Mouse (Mus musculus) gonadal fat pad, adult 2 months (tissue): ENCODE results near the gene Pcsk5. TPM values are rescaled to one million over a fixed set of nuclear protein-coding genes. Genes with fewer than 3 reads are reported as not detected.

Source experiments
- DNase-seq: peaks from one replicate; pipeline ENCODE4 v3.0.0-alpha.2; 2012; ENCODE audit warnings: low read depth
- polyA plus RNA-seq: library from polyadenylated mRNA; depleted of rRNA; stranded (reverse); fragments of >200 nt; gene quantifications from 2 replicates; pipeline ENCODE4 v1.2.3, GENCODE M21; 2012; rRNA removed

The Pcsk5 gene
- polyA plus RNA-seq = 19.9 and 29.5 TPM in 2 replicates

DNA sequence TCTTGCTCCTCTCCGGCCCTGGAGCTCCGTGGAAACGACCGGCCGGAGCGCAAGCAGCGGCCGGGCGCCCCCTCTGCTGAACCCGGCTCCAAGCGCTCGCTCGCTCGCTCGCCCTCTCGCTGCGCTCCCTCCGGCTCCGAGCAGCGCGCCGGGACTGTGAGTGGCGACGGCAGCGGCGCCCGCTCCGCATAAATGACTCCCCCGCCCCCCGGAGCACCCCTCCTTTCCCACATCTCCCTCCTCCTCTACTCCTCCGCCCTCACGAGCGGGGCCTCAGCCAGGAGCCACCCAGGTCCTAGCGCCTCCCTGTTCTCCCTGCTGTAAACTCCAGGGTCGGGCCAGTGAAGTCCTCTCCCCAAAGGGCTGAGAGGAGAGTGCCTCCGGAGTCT lies at the start of gene Pcsk5:
Pcsk5 (minus strand) TSS at position 162 of the 389 bp plus-strand sequence.
- DNase-seq = no peak

DNA sequence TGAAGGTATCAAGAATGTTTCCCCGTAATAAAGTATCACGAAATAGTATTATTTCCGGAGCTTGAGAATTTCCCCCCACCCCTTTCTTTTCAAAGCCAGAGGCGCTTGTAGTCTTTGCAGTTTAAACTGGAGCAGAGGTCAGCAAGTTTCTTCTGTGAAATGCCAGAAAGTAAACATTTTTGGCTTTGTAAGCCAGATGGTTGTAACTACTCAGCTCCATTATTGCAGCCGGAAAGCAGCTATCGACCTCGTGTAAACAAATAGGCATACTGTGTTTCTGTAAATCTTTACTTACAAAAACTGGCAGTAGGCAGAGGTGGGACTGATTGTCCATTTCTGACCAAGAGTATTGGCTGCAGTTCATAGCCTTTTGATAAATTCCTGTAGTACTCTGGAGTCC lies 38.4 kb upstream of the Pcsk5 start:
- no peak for DNase-seq

DNA sequence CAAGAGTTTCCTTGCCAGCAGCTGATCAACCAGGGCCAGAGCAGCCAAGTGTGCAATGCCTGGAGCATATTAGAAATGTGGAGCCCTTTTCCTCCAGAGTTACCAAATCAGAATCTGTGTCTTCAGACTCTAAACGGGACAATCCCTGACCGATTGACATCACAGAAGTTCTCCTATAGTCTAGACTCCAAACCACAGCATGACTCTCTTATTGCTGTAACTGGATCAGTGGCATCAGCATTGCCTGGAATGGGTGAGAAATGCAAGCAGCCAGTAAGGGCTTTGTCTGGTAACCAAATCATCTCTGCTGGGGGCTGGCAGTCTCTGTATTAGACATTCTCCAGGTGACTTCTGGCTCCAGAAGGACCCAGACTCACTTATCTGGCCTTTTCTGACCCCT lies 37.0 kb upstream of the Pcsk5 start:
- DNase-seq = no peak

DNA sequence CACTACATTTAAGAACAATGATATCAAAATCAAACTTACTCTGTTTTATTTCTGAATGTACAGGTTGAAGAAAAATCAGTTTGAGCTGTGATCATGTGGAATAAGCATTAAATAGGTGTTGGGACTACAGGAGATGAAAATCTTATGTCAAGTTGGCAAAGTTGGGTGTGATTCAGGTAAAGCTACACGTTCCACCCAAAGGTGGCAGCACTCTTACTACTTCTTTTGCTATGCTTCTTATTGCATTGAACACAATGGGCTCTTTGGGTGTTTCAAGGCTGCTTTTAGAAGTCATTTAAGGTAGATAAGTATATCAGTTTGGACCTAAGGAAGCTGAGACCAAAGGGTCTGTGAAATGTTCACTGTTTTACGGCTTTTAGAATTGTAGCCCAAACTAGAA lies 36.3 kb upstream of the Pcsk5 start:
- no peak for DNase-seq

DNA sequence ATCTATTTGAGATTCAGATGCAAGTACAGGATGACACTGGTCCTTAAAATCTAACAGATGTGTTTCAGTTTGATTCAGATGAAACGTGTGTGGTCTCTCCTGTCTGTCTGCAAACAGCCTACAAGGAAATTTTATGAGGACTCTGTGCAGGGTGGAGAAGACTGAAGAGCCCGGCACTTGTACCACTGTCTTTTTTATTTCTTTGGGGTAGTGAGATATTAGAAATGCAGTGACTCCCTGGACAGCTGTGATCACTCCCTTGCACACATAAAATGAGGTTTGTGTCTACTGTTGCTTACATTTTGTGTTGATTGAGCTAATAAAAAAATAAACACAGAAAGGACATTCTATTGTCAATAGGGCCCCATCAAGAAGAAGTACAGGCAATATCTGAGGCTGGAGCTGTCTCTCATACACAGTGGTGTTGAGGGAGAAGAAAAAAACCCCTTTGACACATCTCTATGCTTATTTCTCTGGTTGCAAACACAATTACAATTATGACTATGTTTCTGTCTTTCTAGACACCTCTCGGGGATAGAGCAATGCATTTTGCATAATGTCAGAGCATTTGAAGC lies 29.0 kb upstream of the Pcsk5 start:
- no peak for DNase-seq

DNA sequence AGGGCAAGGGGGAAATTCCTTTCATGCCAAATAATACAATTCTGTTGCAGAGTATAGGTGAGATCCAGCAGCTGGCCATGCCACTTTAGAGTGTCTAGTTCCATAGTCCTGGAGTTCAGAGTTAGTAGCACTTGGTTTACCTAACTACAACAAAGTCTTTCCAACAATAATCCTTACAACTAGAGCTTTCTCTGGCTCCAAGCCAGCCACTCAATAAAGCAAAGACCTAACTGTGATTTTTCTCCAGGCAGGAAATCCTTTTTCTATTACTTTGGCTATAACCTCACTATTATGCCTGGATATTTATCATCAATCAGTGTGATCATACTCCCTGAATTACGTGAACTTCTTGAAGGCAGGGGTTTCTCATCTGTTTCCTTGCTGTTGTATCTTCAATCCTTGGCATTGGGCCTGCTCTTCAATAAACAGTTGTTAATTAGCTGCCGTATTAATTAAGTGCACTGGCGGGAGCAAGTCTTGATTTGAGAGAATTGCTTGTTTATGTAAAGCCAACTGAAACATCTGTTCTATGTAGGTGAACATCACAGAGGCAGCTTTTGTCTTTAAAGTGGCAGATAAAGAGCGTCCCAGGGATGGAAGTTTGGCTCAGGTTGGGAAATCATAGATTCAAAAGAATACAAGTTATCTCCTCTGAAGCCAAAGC lies 23.1 kb upstream of the Pcsk5 start:
- no peak for DNase-seq

DNA sequence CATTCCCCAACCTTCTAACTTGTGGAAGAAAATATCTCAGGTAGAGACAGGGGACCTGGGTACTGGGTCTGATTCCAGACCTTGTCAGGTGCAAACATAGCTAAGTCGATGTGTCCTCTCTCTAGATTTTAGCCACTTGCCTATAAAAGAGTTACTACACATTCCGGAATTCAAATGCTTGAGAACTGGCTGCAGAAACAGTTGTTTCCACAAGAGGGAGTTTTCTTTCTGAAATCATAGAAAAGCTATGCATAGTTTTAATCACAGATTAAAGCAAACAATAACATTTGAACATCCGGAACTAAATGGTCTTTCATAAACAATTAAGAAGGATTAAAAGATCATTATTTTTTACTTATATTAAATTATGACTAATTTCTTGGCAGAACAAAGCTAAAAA lies 19.3 kb upstream of the Pcsk5 start:
- no peak for DNase-seq

DNA sequence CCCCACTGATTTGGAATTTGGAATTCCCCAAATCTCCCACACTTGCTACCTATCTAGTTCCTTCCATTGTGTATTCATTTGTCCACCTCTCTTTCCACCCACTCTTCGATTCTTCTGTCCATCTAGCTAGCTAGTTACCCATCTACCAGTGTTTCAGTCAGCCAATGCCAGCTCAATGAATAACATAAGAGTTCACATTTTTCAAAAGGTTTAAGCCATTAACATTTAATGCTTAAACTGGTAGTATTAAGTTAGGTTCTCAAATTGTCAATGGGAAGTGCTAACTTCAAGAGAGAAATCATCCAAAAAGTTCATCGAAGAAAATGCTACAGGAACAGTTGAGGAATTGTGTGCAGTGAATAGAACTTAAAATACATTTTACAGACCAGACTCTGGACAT lies 11.0 kb upstream of the Pcsk5 start:
- no peak for DNase-seq

DNA sequence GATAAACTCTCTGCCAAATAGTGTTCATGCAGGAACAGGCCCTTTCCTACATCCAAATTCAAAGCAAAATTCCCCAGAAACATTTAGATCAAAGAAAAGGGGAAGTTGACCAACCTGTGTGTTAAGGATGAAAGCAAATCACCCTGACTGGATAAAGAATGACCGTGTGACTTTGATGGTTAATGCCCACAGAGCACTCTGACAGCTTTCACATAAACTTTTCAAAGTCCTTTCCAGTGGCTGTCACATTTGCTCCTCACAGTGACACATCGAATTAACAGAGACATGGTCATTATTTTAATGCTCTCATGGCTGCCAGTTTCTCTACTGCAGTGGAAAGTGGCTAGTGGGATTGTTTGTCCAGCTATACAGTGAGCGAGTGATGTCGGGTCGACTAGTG lies 8.5 kb upstream of the Pcsk5 start:
- DNase-seq = no peak

DNA sequence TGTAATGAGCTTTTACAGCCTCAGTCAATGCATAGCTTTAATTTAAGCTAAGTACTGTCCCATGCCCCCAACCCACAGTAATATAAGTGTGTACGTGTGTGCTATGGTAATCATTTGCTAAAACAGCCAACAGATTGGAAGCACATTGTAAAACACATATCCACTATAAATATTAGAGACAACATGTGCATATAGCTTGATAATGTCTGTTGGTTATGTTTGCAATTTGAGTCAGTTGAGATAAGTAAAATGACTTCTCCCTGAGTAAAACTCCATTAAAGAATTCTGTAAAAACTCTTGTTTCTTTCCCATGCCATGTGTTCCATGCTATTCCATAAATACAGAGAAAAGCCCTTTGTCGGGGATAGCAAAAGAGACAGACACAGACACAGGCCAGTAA lies 4.2 kb upstream of the Pcsk5 start:
- no peak for DNase-seq

DNA sequence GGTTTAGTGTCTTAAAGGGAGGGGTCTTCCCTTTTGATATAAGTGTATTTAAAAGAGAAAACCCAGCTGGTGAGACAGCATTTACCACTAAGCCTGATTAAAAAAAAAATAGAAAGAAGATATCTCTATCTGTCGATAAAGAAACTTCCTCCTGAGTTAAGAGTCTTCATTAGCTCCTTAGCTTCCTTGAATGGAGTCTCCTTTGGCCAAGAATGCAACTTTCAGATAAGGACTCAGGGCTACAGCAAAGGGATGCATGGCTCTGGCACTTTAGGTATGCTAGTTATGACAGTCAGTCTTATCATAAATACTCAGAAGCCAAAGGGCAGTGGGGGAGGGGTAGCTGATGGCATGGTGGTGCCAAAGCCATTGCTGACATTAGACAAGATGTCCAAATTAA lies 2.4 kb upstream of the Pcsk5 start:
- no peak for DNase-seq

DNA sequence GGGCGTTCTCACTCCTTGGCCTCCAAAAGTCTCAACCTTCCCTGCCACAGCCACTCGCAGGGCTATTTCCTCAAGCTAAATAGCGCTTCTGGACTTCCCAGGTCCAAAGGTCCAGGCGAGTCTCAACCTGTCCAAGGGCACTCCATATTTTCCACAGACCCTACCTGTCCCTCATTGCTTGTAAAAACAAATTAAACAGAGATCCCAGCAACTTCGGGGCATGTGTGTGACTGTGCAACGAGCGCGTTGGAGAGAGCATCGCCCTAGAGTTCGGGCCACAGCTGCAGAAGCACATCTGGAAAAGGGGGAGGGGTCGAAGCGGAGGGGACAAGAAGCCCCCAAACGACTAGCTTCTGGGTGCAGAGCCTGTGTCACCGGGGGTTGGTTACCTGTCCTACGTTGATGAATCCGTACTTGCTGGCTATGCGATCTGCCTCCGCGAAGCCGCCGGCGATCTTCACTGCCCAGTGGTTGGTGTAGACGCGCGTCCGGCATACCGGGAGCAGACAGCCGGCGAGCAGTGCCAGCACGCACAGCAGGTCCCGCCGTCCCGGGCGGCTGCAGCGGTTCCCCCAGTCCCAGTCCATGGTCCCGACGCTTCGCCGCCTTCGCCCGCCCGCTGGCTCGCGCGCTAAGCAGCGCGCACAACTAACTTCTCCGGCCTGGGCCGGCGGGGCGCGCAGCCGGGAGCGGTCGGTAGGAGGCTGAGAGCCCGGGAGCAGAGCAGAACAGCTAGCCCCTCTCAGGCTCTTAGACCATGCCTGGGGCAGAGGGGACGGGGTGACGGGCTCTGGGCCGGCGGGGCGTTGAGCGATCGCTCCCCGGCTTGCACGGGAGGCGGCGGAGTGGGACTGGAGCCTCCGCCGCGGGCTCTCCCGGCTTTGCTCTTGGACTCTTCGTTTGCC lies 614 bp downstream of the Pcsk5 start:
- no peak for DNase-seq

DNA sequence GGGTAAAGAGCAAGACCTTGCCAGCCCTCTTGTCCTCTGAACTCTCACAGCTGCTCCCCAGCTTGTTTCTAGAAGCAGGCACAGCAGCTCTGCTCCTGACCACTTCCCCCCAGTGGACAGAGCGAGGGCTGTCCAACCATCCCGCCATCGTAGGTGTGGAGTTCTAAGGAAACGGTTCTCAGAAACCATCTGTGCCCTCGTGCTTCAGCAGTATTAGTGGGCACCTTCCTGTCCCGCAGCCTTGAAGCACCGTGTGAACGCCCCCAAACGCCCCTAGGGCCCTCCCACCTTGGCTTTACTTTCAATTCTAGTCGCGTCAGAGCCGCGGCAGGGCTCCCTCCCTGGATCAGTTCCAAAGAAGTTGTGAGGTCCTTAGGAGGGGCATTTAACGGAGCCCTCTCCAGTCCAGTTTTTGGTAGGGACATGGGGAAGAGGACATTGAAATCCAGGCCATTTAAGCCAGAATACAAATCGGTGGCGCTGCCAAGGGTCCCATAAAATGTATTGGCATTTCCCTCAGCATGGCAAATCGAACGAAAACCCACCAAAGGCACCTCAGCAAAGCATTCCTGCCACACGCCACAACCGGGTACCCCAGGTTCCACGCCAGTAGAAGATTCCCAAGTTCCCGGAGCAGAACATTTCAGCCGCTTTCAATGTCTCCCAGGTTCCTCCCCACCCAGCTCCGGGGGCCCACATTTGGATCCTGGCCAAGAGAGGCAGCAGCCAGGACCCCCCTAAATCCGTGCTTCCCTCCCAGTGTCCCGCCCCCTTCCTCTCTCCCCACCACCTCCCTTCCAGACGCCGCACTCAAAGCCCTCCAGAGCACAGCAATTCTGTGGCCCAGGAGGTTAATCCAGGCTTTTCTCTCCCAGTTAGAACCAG lies 1.5 kb downstream of the Pcsk5 start:
- DNase-seq = no peak

DNA sequence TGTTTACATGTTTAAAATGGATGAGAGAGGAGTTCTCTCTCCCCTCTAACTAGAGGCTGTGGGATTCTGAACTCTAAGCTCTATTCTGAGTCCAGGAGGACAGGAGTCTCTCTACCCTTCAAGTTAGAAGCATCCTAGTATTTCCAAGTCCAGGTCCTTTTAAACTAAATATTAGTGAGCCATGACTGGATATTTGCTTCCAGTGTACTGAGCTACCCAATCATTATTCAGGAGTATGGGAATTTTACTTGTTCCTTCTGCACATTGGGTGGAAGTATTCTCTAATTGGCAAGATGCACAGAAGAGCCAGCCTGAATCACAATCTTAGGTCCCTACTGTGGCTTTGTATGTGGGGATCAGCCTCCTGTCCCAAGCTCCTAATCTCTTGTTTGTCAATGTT lies 2.5 kb downstream of the Pcsk5 start:
- no peak for DNase-seq

DNA sequence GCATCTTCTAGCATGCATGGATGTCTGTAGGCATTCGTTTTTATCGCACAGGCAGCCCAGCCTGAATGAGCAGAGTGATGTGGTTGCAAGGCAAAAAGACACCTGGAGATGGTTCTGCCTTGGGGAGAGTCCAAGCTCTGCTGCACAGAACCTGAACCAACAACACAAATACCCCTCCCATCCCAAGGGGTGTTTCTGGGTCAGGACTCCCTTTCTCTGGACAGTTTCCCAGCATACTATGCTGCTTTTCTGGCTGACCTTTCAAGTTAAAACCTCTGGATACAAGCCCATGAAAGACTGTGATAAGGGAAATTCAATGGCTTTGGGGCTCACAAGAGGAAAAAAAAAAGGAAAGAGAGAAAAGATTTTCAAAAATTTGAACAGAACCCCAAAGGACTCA lies 6.1 kb downstream of the Pcsk5 start:
- no peak for DNase-seq

DNA sequence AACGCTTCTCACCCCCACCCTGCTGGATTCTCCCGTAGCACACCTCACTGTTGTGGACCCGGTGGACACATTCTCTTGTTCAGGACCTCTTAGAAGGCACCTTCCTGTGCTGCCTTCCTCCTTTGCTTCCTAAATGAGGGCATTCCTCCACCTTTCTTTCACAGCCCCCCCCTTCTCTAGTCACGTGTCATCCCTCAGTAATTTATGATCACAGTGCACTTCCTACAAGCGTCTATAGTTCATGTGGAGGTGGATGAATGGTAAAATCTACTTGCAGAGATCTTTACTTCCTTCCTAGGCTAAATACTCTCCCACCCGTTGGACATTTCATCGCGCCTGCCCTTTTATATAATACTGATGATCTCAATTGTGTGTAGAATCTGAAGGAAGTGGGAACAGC lies 9.0 kb downstream of the Pcsk5 start:
- no peak for DNase-seq

DNA sequence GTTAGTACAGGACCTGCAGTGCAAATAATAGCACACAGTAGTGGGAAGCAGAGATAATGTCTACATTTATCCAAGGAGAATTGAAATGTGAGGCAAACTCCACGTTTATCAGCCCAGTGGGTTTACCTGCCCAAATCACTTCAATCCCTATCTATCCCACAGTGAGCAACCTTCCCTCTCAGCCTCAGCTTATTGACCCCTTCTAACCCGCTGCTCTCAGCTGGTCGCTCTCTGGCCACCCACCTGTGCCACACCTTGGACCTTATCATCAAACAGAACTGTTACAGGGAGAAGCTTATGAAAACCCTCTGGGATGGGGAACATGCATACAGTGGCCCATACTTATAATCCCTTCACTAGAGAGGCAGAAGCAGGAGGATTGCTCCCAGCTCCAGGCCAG lies 10.7 kb downstream of the Pcsk5 start:
- no peak for DNase-seq

DNA sequence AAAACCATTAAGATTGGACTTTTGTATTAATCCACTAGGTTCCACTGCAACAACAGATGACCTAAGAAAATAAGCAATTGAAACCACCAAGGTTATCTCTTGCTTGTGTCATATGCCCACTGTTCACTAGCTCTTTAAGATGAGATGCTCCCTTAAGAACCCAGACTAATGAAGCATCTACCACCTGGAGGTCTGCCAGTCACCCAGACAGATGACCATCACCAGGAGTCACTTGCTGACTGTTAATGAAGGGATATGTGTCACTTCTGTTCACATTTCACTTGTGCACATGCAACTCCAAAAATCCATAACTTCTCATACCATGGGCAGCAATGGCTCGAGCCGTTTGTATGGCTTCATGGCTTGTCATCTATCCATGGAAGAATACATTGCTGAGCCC lies 17.4 kb downstream of the Pcsk5 start:
- DNase-seq = no peak

DNA sequence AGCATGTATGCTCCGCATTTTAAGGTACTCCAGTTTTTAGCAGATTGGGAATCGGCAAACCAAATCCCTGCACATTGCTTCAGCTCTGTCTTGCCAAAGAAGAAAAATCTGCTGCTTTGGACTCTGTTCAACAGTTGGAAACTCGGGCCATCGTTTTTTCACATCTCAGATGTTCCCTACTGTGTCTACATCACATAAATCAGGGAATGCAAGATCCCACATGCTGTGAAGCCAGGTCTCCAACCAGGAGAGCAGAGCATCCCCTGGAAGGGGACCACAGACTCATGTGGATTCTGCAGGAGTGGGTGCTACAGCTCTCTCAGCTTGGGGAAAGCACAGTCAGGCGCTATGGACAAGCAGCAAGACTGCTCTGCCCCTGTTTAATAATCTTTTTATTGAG lies 18.4 kb downstream of the Pcsk5 start:
- no peak for DNase-seq

DNA sequence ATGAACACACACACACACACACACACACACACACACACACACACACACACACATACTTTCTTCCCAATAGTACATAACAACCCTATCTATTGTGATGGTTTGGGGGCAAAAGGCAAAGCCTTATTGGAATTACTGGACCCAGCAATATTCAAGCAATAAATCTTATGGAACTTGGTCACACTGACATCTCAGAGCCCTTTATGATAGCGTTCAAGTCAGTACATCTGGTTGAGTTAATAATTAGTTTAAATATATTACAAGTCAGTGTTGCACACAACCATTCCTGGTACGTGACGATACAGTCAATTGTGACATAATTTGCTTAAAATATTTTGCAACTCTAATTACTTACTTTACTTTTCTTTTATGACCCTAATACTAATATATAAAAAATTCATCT lies 22.4 kb downstream of the Pcsk5 start:
- no peak for DNase-seq

DNA sequence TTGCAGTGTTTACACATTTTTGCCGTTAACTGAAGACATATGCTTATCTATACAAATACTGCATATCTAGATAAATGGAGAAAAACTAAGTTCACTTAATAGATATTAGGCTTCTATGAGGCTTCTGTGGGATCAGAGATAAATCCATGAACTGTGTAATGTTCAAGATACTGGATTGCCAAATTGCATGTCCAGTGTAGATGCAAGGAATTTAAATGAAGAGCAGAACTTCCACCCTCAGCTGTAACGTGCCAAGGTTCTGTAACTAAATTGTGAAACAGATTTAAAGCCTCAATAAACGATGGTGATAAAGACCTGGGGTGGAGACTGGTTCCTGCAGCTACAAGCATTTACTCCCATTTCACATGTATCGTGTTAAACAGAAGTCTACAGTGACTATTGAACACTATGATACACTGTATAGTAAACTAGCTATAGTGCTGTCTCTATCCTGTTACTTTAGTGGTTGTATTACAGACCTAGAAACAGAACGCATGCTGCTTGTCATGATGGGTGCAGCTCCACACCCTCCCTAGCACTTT lies 23.9 kb downstream of the Pcsk5 start:
- DNase-seq = no peak

DNA sequence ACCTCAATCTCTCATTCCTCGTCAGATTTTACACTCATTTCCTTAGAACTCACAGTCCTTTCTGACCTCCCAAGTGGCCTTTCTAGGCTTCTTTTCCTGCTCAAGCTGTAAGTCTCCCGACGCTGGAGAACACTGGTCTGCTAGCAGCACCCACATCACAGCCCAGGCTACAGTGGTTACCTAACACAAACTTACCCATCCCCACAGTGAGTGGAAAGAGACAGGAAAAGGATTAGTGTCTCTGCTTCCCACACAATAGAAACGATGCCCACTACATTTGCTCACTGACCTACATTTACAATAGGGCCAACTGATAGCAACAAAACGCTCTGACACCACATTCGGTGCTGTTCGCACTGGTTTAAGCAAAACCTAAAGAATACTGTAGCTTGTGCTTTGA lies 24.8 kb downstream of the Pcsk5 start:
- DNase-seq = no peak
